Mouse (Mus musculus) liver, postnatal 0 days (tissue): ENCODE measurements around the gene Gm17409.

Experiments used
- CTCF ChIP-seq: sonication (generic); IDR thresholded peaks from 2 replicates; pipeline ENCODE4 v1.5.1; 2016; ENCODE audit warnings: antibody characterized with exemption, low read depth
- EP300 ChIP-seq: IDR thresholded peaks from 2 replicates; pipeline ENCODE4 v1.6.1; 2016; ENCODE audit warnings: antibody characterized with exemption, low read depth, mild to moderate bottlenecking

- TF ChIP-seq EP300 (no peak), CTCF (peak; percentile 73)
Measured at GRCm38 (mm10) chr2:58476956-58477715, 7.2 kb downstream of the Gm17409 start.
